Mouse (Mus musculus) splenic B cell, adult 2 months (primary cell): ENCODE results near the gene Wwtr1.

Experiments used
- DNase-seq: peaks from one replicate; pipeline ENCODE4 v3.0.0-alpha.2; 2011; ENCODE audit warnings: low read depth, low spot score
- H3K27me3 ChIP-seq: 2 replicates; pipeline ENCODE4 v1.6.1; 2012; ENCODE audit warnings: mild to moderate bottlenecking, low read length, moderate library complexity, mixed read lengths; ENCODE audit not compliant: control insufficient read depth, poor library complexity, insufficient read depth, severe bottlenecking
- H3K36me3 ChIP-seq: 2 replicates; pipeline ENCODE4 v1.6.1; 2012; ENCODE audit warnings: mild to moderate bottlenecking, low read length, moderate library complexity, mixed read lengths; ENCODE audit not compliant: control insufficient read depth, poor library complexity, insufficient read depth, severe bottlenecking

Gene Wwtr1

DNA sequence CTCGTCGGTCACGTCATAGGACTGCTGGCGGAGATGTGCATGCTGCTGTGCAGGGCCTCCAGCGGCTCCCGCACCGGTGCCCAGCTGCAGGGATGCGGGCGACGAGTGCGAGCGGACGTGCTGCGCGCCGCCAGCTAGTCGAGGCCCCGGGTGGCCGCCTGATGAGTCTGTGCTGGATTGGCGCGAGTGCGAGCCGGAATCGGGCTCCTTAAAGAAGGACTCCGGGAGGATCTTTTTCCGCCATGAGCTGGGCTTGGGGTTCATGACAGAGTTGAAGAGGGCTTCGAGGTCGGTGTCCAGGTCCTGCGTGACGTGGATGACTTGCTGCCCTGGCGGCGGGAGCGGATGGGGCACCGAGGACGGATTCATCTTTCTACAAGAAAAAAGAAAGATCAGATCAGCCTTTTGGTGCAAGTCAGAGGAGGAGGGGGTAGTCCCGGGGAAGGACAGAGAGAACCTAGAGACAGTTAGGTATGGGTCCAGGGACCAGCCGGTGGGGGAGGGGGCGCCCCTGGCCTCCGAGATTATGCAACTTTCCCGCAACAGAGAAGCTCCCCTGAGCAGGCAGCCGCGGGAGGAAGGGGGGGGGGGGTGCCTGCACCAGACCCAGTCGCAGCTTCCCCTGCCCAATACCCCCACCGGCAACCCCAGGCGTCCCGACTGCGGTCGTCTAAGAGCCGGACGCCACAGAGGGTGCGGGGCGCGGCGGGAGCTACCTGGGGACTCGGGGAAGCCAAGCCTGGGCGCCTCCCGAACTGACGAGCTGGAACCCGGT, 638 bp downstream of the Wwtr1 start:
- H3K27me3 ChIP-seq: no peaks in the 10 kb centered on the region
- no peak for DNase-seq
- no peaks in the 10 kb centered on the region for H3K36me3 ChIP-seq

DNA sequence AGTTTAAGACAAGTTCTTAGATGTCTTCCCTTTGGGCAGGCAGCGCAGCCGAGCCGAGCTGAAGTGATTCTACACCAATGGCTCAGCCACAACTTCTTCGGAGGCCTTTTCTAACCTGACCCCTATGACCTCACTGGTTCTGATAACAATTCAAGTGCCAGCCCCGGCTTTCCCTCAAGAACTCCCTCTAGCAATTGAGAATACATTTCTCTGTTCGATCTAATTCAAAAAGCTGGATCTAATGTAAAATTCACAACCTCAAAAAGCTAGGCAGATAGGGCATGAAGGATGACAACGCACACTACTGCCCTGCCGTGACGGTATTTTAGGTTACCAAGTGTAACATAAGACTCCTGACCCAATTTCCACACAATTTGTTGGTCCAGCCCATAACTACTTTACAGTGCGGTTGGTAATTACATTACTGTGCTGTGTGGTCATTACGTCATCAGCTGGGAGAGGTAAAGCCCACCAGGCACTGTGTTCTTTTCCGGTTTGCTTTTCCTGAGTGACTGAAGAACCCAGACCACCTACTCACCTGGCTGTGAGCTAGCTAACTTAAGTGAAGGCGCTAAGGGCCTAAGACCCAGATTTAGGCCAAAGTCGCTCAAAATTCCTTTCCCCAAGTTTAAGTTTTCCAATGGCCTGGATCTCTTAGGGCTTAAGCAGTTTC, 1.7 kb downstream of the Wwtr1 start:
- Histone ChIP-seq H3K27me3 (no peaks in the 10 kb centered on the region), H3K36me3 (no peaks in the 10 kb centered on the region)
- no peak for DNase-seq

DNA sequence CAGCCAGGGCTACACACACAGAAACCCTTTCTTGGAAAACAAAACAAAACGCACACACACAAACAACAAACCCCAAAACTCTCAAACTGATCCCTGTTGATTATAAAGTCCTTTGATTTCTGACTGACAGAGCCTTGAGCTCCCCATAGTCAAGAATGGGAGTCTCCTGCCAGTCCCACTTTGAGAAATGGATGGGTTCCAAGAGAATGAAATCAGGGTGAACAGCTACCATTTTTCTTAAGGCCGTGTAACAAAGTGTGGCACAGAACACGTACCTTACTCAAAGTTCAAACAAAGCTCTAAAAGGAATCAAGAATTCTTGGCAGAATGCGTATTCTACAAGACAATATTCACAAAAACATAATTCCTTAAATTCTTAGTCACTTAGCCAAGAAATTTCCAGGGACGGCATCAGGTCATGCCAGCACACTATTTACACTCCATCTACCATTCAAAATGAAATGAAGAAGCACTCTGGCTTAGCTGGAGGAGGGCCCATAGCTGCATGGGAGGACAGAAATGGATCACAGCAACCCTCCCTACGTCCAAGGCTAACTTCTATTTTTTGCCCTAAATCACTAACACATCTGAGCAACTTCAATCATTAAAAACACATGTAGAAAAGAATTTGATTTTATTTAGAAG, 3.3 kb downstream of the Wwtr1 start:
- no peak for DNase-seq
- H3K36me3 ChIP-seq: no peaks in the 10 kb centered on the region

DNA sequence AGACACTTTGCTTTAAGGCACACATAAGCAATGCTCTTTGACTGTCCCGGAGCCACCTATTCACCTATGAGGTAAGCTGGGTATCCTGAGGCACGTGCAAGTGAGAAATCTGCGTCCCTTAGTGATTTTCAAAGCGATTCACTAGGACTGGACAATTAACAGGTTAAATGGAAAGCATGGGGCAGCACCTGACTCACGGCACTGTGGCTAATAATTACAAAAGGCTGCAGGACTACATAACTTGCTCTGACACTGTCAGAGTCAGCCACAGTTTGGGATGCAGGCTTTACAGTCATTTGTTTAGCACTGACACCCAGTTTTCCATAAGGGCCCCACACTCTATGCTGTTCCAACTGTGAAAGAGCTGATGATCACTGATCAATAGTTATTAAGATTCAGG, 9.1 kb downstream of the Wwtr1 start:
- no peak for DNase-seq
- no peaks in the 10 kb centered on the region for H3K36me3 ChIP-seq
- no peaks in the 10 kb centered on the region for H3K27me3 ChIP-seq

More for the DNA sequence above, 3.3 kb downstream of the Wwtr1 start:
- H3K27me3 ChIP-seq: no peaks in the 10 kb centered on the region

DNA sequence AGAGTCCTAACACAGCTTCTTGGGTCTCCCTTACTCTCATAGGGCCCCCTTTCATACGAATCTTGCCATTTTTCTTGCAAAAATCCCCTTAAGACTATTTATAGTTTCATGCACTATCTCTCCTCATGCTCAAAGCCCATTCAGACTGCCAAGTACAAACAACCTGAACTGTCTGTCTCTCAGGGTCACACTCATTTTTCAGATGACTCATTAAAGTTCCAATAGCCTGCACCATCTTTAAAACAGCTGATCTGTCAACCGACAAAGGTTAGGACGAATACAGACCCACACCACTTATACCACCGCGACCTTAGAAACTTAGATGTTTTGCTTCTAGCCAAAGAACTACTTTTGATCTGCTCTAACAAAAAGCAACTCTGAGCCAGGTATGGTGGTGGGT, 12.1 kb downstream of the Wwtr1 start:
- H3K27me3 ChIP-seq: no peaks in the 10 kb centered on the region
- H3K36me3 ChIP-seq: no peaks in the 10 kb centered on the region
- no peak for DNase-seq

DNA sequence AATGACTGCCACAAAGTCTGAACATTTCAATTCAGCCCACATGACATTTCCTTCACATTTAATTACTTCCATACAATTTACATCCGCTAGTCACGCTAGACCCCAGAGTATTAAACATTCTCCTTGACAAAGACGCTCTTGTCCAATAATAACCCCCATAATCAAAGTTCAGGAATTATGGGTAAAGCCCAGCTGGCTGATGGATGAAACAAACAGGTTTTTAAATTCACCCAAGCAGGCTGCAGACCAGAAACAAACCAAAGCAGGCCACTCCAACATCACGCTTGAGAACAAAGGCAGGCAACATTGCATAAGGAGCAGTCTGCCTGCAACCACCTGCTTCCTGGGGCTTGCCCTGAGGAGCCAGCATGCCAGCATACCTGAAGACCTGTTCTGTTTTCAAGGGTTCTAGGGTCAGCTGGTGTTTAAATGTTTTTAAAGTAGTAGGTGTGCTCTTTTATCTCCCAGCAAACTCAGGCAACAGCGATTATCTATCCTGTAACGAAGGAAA, 12.7 kb downstream of the Wwtr1 start:
- Histone ChIP-seq H3K27me3 (no peaks in the 10 kb centered on the region), H3K36me3 (no peaks in the 10 kb centered on the region)
- no peak for DNase-seq

DNA sequence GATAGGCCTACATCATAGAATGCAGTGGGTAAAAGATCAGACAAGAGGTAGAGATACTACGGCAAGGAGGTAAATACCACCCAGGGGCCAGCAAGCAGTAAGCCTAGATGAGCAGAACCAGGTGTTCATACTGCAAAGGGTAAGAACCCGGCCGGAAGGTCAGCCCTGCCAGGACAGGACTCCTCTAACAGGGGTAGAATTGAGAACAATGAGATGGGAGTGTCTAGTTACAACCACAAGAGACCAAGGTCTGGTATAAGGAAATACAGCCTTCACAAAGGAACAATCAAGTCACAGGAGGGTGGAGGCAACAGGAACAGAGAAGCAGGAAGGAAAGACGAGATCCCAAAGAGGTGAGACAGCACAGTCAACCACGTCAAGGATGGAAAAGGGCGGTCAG, 16.9 kb downstream of the Wwtr1 start:
- no peaks in the 10 kb centered on the region for H3K36me3 ChIP-seq
- H3K27me3 ChIP-seq: no peaks in the 10 kb centered on the region
- DNase-seq: no peak

DNA sequence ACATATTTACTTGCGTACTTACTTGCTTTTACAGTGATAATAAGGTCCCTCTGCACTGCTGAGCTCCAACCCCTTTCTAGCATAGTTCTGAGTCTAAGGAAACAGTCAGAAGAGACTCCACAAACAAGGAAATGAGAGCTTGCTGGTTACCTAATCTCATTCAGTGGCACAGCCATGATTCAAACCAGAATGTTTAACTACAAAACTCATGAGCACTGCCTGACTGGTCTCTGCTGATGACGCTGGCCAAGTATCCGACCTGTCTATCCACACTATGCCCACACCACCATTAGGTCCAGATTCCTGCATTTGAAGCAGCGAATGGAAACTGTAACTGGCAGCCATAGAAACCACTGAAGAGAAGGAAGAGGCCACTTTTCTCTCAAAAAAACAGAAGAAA, 18.3 kb downstream of the Wwtr1 start:
- DNase-seq: no peak
- H3K27me3 ChIP-seq: no peaks in the 10 kb centered on the region; the same call in 1 of the 2 replicates
- no peaks in the 10 kb centered on the region for H3K36me3 ChIP-seq

DNA sequence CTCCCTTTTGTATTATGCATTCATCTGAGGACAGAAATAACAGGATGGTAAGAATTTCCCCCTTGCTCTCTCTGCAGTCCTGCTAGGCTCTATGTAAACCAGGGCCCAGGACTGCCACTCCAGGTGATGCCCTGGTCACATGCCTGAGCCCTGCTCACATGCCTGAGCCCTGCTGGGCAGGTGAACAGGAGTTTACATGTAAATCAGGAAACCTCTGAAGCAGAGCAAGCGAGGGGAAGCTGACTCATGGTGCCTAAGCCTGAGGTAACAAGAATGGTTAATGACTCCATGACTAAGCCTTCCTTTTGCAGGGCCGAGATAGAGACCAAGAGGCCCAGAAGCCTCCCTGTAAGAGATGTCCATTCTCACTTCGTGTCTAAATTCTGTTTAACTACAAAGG, 20.1 kb downstream of the Wwtr1 start:
- Histone ChIP-seq H3K27me3 (no peaks in the 10 kb centered on the region; the same call in 1 of the 2 replicates), H3K36me3 (no peaks in the 10 kb centered on the region)
- DNase-seq: no peak

DNA sequence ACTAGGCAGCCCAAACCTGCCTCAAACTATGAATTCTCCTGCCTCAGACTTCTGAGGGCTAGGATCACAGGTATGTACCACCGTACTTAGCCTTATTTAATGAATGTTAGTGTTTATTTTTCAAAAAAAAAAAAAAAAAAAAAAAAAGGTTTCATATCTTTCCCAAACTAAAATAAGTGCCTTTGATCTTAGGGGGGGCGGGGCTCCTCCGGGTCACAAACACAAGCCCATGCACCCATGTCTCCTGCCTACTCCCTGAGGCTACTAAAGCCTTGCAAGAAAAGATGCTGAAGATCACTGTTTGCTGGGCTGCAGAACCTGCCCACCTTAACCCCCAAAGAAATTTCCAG, 20.8 kb downstream of the Wwtr1 start:
- no peaks in the 10 kb centered on the region for H3K36me3 ChIP-seq
- H3K27me3 ChIP-seq: no peaks in the 10 kb centered on the region; the same call in 1 of the 2 replicates
- DNase-seq: no peak

DNA sequence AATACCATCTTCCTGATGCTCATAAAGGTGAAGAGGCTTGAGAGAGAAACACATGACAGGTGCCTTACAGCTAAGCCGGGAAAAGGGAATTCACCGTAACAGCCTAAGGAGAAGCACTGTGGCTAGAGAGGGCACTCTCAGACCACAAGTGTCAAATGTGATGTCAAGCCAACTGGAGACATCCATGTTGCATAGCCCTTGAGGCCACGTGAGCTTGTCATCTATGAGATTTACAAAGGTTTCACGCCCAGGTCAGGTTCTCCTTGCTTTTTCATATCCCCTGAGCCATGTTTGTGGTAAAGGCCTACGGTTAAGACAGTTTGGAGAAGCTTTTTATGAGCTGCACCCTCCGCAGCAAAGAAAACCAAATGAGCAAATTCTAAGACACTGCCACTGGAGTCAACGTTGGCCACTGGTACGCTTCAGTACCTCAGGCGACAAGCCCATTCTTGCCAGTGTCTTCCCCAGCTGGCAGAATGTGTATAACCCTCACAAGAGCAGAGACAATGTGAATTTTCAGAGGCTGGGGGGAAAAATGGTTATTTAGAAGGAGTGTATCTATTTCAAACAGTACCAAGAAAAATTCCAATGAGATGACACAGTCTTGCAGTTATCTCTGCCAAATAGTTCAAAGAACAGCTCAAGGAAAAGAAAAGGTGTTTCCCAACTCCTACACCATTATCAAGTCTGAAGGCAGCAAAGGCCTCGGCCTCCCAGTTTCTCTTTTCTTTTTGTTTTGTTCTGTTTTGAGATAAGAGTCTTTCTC, 21.4 kb downstream of the Wwtr1 start:
- DNase-seq: no peak
- no peaks in the 10 kb centered on the region for H3K36me3 ChIP-seq
- no peaks in the 10 kb centered on the region; the same call in 1 of the 2 replicates for H3K27me3 ChIP-seq

DNA sequence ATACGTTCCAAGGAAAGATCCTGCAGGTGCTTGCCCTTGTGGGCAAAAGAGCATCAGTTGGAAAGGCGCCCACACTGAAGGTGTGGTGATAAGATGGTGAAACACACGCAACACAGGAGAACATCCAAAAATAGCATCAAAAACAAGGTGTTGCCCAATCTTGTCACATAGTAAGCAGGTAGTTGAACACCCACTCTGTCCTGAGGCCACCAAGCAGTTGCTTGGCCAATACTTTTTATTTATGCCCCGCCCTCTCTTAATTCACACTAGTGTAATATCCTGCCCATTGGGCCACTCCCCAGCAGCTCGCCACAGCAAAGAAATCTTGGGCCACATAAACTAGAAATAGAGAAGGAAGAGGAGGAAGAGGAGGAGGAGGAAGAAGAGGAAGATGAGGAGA, 22.6 kb downstream of the Wwtr1 start:
- no peaks in the 10 kb centered on the region for H3K36me3 ChIP-seq
- DNase-seq: no peak
- no peaks in the 10 kb centered on the region; the same call in 1 of the 2 replicates for H3K27me3 ChIP-seq

DNA sequence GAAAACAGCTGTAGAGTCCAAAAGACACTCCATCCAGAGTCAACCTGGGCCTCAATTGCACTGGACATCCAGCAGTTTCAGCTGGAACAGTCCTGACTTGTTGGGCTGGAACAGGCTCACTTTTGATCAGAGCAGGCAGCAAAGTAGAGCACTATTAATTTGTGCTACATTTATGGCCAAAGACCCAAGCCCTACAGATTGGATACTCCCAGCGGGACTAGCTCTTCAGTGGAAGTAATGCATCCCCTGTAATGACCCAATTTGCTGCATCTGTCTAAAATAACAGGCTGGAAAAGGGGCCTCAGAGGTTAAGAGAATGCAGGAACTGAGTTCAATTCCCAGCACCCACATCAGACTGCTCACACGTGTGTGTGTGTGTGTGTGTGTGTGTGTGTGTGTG, 24.5 kb downstream of the Wwtr1 start:
- no peaks in the 10 kb centered on the region; the same call in 1 of the 2 replicates for H3K27me3 ChIP-seq
- no peak for DNase-seq
- H3K36me3 ChIP-seq: no peaks in the 10 kb centered on the region

DNA sequence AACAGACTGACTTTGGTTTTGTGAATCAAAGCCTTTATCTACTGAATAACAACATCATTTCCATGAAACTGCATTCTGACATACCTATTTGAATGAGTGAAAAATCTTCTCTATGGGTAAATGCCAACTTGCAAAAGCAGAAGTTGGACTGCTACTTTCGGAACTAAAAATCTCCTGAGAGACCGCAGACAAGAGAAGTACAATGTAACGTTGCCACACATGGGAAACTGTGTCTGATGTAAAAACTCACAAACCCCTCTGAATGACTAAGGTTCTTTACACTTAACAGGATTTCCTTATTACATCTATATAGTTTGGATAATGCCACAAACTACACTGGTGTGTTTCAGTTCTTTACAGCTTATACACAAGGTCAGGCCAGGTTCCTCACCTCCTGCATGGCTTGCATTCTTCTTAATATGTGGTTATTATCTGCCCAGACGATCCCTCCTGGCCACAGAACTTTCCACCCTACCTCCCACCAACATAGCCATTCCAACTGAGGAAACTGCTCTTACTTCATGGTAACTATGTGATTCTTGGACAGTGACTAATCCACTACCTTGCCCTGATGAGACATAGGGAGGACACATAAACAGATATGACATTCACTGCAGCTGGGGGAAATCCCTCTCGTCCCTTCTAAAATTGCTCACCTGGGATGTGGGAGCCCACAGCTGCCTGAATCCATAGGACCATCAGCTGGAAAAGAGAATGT, 25.1 kb downstream of the Wwtr1 start:
- no peaks in the 10 kb centered on the region; the same call in 1 of the 2 replicates for H3K27me3 ChIP-seq
- DNase-seq: no peak
- H3K36me3 ChIP-seq: no peaks in the 10 kb centered on the region
